Mouse (Mus musculus): ENCODE results near the gene Adam6b. TPM values are rescaled to one million over a fixed set of nuclear protein-coding genes. Genes with fewer than 3 reads are reported as not detected.
"Not testable (repeated sequence)": the region's sequence is repeated elsewhere in the genome, so short reads cannot be mapped to it uniquely, and the experiment has no call there.

Gene Adam6b
- not detected in 2 replicates for polyA plus RNA-seq (2014; fragmentation: Nextera tagmentation; extraction: Ambion mirVana)

GRCm38 (mm10) chr12:113489211-113489610 lies at the start of gene Adam6b:
Adam6b (plus strand) TSS chr12:113489511.
- not testable (repeated sequence) for DNase-seq (ENCODE audit: low spot score); H3K27me3 ChIP-seq (ENCODE audit: control insufficient read depth, insufficient read depth, low read length)
- no CpG with 5 or more reads among the region's 1 CpGs for WGBS

GRCm38 (mm10) chr12:113446061-113446460 lies 43.2 kb upstream of the Adam6b start:
- no peaks in the 10 kb centered on the region for H3K9me3 ChIP-seq (ENCODE audit: control insufficient read depth, low read length)
- H3K4me3 ChIP-seq (replicated peaks; ENCODE audit: low read length), result no peak overlapping the region
- 94% methylated on average over 1 of the region's 1 CpGs for WGBS
- H3K4me2 ChIP-seq (replicated peaks), result no peak overlapping the region
- no peak overlapping the region for H3K9ac ChIP-seq
- no peaks in the 10 kb centered on the region for H3K27me3 ChIP-seq (ENCODE audit: control insufficient read depth, insufficient read depth, low read length)
- ATAC-seq (ENCODE audit: low FRiP score) (no peak), DNase-seq (ENCODE audit: low spot score) (no peak)
- H3K27ac ChIP-seq, result no peak overlapping the region
- no peaks in the 10 kb centered on the region for H3K36me3 ChIP-seq (replicated peaks; ENCODE audit: control insufficient read depth, insufficient read depth)
- no peaks in the 10 kb centered on the region for H3K4me1 ChIP-seq (replicated peaks; ENCODE audit: control insufficient read depth, insufficient read depth, low read length)

More at GRCm38 (mm10) chr12:113489211-113489610, at the start of gene Adam6b:
- H3K36me3 ChIP-seq (replicated peaks; ENCODE audit: control insufficient read depth, insufficient read depth); ATAC-seq (ENCODE audit: low FRiP score); H3K9ac ChIP-seq; H3K9me3 ChIP-seq (ENCODE audit: control insufficient read depth, low read length); H3K4me1 ChIP-seq (replicated peaks; ENCODE audit: control insufficient read depth, insufficient read depth, low read length); H3K4me3 ChIP-seq (replicated peaks; ENCODE audit: low read length); H3K27ac ChIP-seq; H3K4me2 ChIP-seq (replicated peaks): not testable (repeated sequence)

- no peaks in the 10 kb centered on the region for H3K27me3 ChIP-seq (ENCODE audit: control insufficient read depth, insufficient read depth, low read length)
- no peak for ATAC-seq (ENCODE audit: low FRiP score)
- 93% methylated on average over 2 of the region's 2 CpGs for WGBS
Measured at GRCm38 (mm10) chr12:113476164-113476563, 13.1 kb upstream of the Adam6b start.

GRCm38 (mm10) chr12:113482147-113482546 lies 7.2 kb upstream of the Adam6b start:
- no peak overlapping the region for H3K4me2 ChIP-seq (replicated peaks)
- no peak for DNase-seq (ENCODE audit: low spot score)
- no peak overlapping the region for H3K4me3 ChIP-seq (replicated peaks; ENCODE audit: low read length)
- no peaks in the 10 kb centered on the region for H3K36me3 ChIP-seq (replicated peaks; ENCODE audit: control insufficient read depth, insufficient read depth)
- no peak overlapping the region for H3K9ac ChIP-seq
- no peaks in the 10 kb centered on the region for H3K4me1 ChIP-seq (replicated peaks; ENCODE audit: control insufficient read depth, insufficient read depth, low read length)
- no peaks in the 10 kb centered on the region for H3K27me3 ChIP-seq (ENCODE audit: control insufficient read depth, insufficient read depth, low read length)
- no peak for ATAC-seq (ENCODE audit: low FRiP score)
- no peak overlapping the region for H3K27ac ChIP-seq
- WGBS, result 86% methylated on average over 2 of the region's 2 CpGs
- H3K9me3 ChIP-seq (ENCODE audit: control insufficient read depth, low read length), result peaks cover 10% of the 10 kb centered on the region; the same call in 1 of the 2 replicates

More at GRCm38 (mm10) chr12:113476164-113476563, 13.1 kb upstream of the Adam6b start:
- peaks cover 5% of the 10 kb centered on the region; the same call in 1 of the 2 replicates for H3K9me3 ChIP-seq (ENCODE audit: control insufficient read depth, low read length)
- H3K9ac ChIP-seq, result no peak overlapping the region
- no peak overlapping the region for H3K27ac ChIP-seq
- H3K36me3 ChIP-seq (replicated peaks; ENCODE audit: control insufficient read depth, insufficient read depth), result no peaks in the 10 kb centered on the region
- no peak for DNase-seq (ENCODE audit: low spot score)
- no peaks in the 10 kb centered on the region for H3K4me1 ChIP-seq (replicated peaks; ENCODE audit: control insufficient read depth, insufficient read depth, low read length)
- H3K4me3 ChIP-seq (replicated peaks; ENCODE audit: low read length), result no peak overlapping the region
- no peak overlapping the region for H3K4me2 ChIP-seq (replicated peaks)

GRCm38 (mm10) chr12:113482661-113483389 lies 6.5 kb upstream of the Adam6b start:
- H3K9me3 ChIP-seq (ENCODE audit: control insufficient read depth, low read length), result peaks cover 10% of the 10 kb centered on the region; the same call in 1 of the 2 replicates
- no peaks in the 10 kb centered on the region for H3K36me3 ChIP-seq (replicated peaks; ENCODE audit: control insufficient read depth, insufficient read depth)
- ATAC-seq (ENCODE audit: low FRiP score), result no peak
- WGBS, result 57% methylated on average over 4 of the region's 4 CpGs
- no peak overlapping the region for H3K4me3 ChIP-seq (replicated peaks; ENCODE audit: low read length)
- no peak for DNase-seq (ENCODE audit: low spot score)
- no peak overlapping the region for H3K27ac ChIP-seq
- H3K9ac ChIP-seq, result no peak overlapping the region
- no peaks in the 10 kb centered on the region for H3K4me1 ChIP-seq (replicated peaks; ENCODE audit: control insufficient read depth, insufficient read depth, low read length)
- no peaks in the 10 kb centered on the region for H3K27me3 ChIP-seq (ENCODE audit: control insufficient read depth, insufficient read depth, low read length)
- H3K4me2 ChIP-seq (replicated peaks), result no peak overlapping the region

- Histone ChIP-seq H3K27ac (no peak overlapping the region), H3K4me1 (replicated peaks; ENCODE audit: control insufficient read depth, insufficient read depth, low read length) (no peaks in the 10 kb centered on the region), H3K9me3 (ENCODE audit: control insufficient read depth, low read length) (peaks cover 10% of the 10 kb centered on the region; the same call in 1 of the 2 replicates), H3K27me3 (ENCODE audit: control insufficient read depth, insufficient read depth, low read length) (no peaks in the 10 kb centered on the region), H3K9ac (no peak overlapping the region), H3K4me2 (replicated peaks) (no peak overlapping the region), H3K36me3 (replicated peaks; ENCODE audit: control insufficient read depth, insufficient read depth) (no peaks in the 10 kb centered on the region), H3K4me3 (replicated peaks; ENCODE audit: low read length) (no peak overlapping the region)
- DNase-seq (ENCODE audit: low spot score), result no peak
- no peak for ATAC-seq (ENCODE audit: low FRiP score)
- WGBS, result 86% methylated on average over 2 of the region's 2 CpGs
Measured at GRCm38 (mm10) chr12:113483492-113484162, 5.7 kb upstream of the Adam6b start.

- no peak for DNase-seq (ENCODE audit: low spot score)
- no peak overlapping the region for H3K27ac ChIP-seq
- ATAC-seq (ENCODE audit: low FRiP score), result no peak
- H3K36me3 ChIP-seq (replicated peaks; ENCODE audit: control insufficient read depth, insufficient read depth), result no peaks in the 10 kb centered on the region
- H3K9me3 ChIP-seq (ENCODE audit: control insufficient read depth, low read length), result peaks cover 10% of the 10 kb centered on the region; the same call in 1 of the 2 replicates
- no peak overlapping the region for H3K4me2 ChIP-seq (replicated peaks)
- H3K4me3 ChIP-seq (replicated peaks; ENCODE audit: low read length), result no peak overlapping the region
- no peaks in the 10 kb centered on the region for H3K4me1 ChIP-seq (replicated peaks; ENCODE audit: control insufficient read depth, insufficient read depth, low read length)
- no peaks in the 10 kb centered on the region for H3K27me3 ChIP-seq (ENCODE audit: control insufficient read depth, insufficient read depth, low read length)
- WGBS, result 41% methylated on average over 2 of the region's 2 CpGs
- no peak overlapping the region for H3K9ac ChIP-seq
Measured at GRCm38 (mm10) chr12:113484971-113485485, 4.3 kb upstream of the Adam6b start.

- H3K27ac ChIP-seq; H3K4me2 ChIP-seq (replicated peaks); H3K4me1 ChIP-seq (replicated peaks; ENCODE audit: control insufficient read depth, insufficient read depth, low read length); H3K4me3 ChIP-seq (replicated peaks; ENCODE audit: low read length); H3K36me3 ChIP-seq (replicated peaks; ENCODE audit: control insufficient read depth, insufficient read depth); ATAC-seq (ENCODE audit: low FRiP score); H3K9me3 ChIP-seq (ENCODE audit: control insufficient read depth, low read length); H3K27me3 ChIP-seq (ENCODE audit: control insufficient read depth, insufficient read depth, low read length); H3K9ac ChIP-seq: not testable (repeated sequence)
- DNase-seq (ENCODE audit: low spot score), result peak; percentile 52
Measured at GRCm38 (mm10) chr12:113487693-113488092, 1.6 kb upstream of the Adam6b start.

GRCm38 (mm10) chr12:113525901-113526300 lies 36.6 kb downstream of the Adam6b start:
- Histone ChIP-seq H3K9me3 (ENCODE audit: control insufficient read depth, low read length) (peaks cover 10% of the 10 kb centered on the region; the same call in 1 of the 2 replicates), H3K27me3 (ENCODE audit: control insufficient read depth, insufficient read depth, low read length) (no peaks in the 10 kb centered on the region), H3K9ac (no peak overlapping the region), H3K4me2 (replicated peaks) (no peak overlapping the region), H3K4me3 (replicated peaks; ENCODE audit: low read length) (no peak overlapping the region), H3K36me3 (replicated peaks; ENCODE audit: control insufficient read depth, insufficient read depth) (no peaks in the 10 kb centered on the region), H3K4me1 (replicated peaks; ENCODE audit: control insufficient read depth, insufficient read depth, low read length) (no peaks in the 10 kb centered on the region), H3K27ac (no peak overlapping the region)
- ATAC-seq (ENCODE audit: low FRiP score) (no peak), DNase-seq (ENCODE audit: low spot score) (no peak)
- WGBS, result 77% methylated on average over 2 of the region's 2 CpGs

All from hindbrain, embryonic 14.5 days (tissue).